Mouse (Mus musculus): Measurements from ENCODE around the gene Nup85. TPM values are rescaled to one million over a fixed set of nuclear protein-coding genes. Genes with fewer than 3 reads are reported as not detected.

The Nup85 gene
- polyA plus RNA-seq, 1 experiment from 2014 or later = 155 TPM

GRCm38 (mm10) chr11:115616893-115617292 is 52.7 kb downstream of the Nup85 start:
- H3K4me1 ChIP-seq (replicated peaks) = peaks cover 10% of the 10 kb centered on the region
- no peak for ATAC-seq
- peaks cover 15% of the 10 kb centered on the region; the same call in 1 of the 2 replicates for H3K36me3 ChIP-seq

DNA sequence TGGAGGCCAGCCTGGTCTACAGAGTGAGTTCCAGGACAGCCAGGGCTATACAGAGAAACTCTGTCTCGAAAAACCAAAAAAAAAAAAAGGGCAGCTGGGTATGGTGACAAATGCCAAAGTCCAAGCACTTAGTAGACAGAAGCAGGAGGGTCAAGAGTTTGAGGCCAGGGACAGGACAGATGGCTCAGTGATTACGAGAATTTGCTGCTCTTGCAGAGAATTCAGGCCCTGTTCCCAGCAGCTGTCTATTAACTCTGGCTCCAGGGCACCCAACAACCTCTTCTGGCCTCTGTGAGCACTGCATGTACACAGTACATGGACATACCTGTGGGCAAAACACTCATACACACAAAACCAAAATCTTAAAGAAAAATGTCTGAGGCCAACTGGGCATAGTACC is 53.8 kb downstream of the Nup85 start:
- Histone ChIP-seq H3K4me3 (replicated peaks) (no peak overlapping the region), H3K9ac (no peak overlapping the region), H3K4me1 (replicated peaks) (peaks cover 7% of the 10 kb centered on the region; the same call in 1 of the 2 replicates), H3K4me2 (replicated peaks) (no peak overlapping the region), H3K27me3 (replicated peaks) (no peaks in the 10 kb centered on the region), H3K36me3 (peaks cover 20% of the 10 kb centered on the region; the same call in 1 of the 2 replicates), H3K9me3 (no peaks in the 10 kb centered on the region), H3K27ac (no peak overlapping the region)
- WGBS = 79% methylated on average over 2 of the region's 2 CpGs
- ATAC-seq = no peak

More at GRCm38 (mm10) chr11:115616893-115617292, 52.7 kb downstream of the Nup85 start:
- H3K4me2 ChIP-seq (replicated peaks) = no peak overlapping the region
- WGBS = 83% methylated on average over 6 of the region's 6 CpGs
- no peak overlapping the region for H3K4me3 ChIP-seq (replicated peaks)
- H3K9ac ChIP-seq = no peak overlapping the region
- H3K9me3 ChIP-seq = no peaks in the 10 kb centered on the region
- no peaks in the 10 kb centered on the region for H3K27me3 ChIP-seq (replicated peaks)
- H3K27ac ChIP-seq = no peak overlapping the region

GRCm38 (mm10) chr11:115618732-115619516 is 54.7 kb downstream of the Nup85 start:
- Histone ChIP-seq H3K4me3 (replicated peaks) (no peak overlapping the region), H3K36me3 (peaks cover 21% of the 10 kb centered on the region; the same call in 1 of the 2 replicates), H3K27me3 (replicated peaks) (no peaks in the 10 kb centered on the region), H3K9ac (no peak overlapping the region), H3K27ac (no peak overlapping the region), H3K4me1 (replicated peaks) (no peaks in the 10 kb centered on the region), H3K9me3 (no peaks in the 10 kb centered on the region), H3K4me2 (replicated peaks) (no peak overlapping the region)
- ATAC-seq = no peak
- whole genome bisulfite sequencing = 91% methylated on average over 16 of the region's 16 CpGs

DNA sequence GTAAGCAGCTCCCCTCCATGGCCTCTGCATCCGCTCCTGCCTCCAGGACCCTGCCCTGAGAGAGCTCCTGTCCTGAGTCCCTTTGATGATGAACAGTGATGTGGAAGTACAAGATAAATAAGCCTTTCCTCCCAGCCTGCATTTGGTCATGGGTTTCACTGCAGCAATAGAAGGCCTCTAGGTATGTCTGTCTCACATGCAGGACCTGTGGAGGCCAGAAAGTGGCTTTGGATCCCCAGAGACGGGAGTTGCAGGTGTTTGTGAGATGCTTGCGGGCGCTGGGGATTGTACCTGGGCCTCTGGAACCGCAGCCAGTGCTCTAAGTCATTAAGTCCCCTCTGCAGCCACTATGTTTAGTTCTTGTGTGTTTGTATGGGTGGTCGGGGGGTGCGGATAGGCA is 55.7 kb downstream of the Nup85 start:
- 93% methylated on average over 7 of the region's 7 CpGs for WGBS
- ATAC-seq = no peak
- Histone ChIP-seq H3K36me3 (peaks cover 21% of the 10 kb centered on the region; the same call in 1 of the 2 replicates), H3K4me2 (replicated peaks) (no peak overlapping the region), H3K27me3 (replicated peaks) (no peaks in the 10 kb centered on the region), H3K9me3 (no peaks in the 10 kb centered on the region), H3K4me1 (replicated peaks) (no peaks in the 10 kb centered on the region), H3K27ac (no peak overlapping the region), H3K4me3 (replicated peaks) (no peak overlapping the region), H3K9ac (no peak overlapping the region)

GRCm38 (mm10) chr11:115623487-115624070 is 59.3 kb downstream of the Nup85 start:
- Histone ChIP-seq H3K27ac (no peak overlapping the region), H3K27me3 (replicated peaks) (no peaks in the 10 kb centered on the region), H3K36me3 (peaks cover 21% of the 10 kb centered on the region; the same call in 1 of the 2 replicates), H3K4me2 (replicated peaks) (no peak overlapping the region), H3K4me3 (replicated peaks) (no peak overlapping the region), H3K9ac (no peak overlapping the region), H3K9me3 (no peaks in the 10 kb centered on the region), H3K4me1 (replicated peaks) (peaks cover 6% of the 10 kb centered on the region; the same call in 1 of the 2 replicates)
- 70% methylated on average over 9 of the region's 9 CpGs for WGBS
- no peak for ATAC-seq

DNA sequence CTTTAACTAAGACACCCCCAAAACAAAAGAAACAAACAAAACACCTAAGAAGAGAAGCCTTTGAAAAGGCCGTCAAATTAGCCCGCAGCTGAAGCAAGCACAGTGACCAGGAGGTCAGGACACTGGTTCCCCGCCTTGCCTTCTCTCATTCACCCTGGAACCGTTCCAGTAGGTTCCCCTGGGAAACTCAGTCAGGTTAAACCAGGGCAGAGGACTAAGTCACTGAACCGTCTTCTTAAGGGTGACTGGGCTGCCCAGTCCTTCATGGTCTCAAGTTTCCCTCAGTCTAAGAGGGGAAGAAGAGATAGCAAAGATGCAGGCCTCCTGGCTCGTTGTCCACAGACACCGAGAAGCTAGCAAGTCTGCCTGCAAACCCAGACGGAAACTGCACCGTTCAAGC is 61.6 kb downstream of the Nup85 start:
- WGBS = 83% methylated on average over 9 of the region's 9 CpGs
- no peaks in the 10 kb centered on the region for H3K27me3 ChIP-seq (replicated peaks)
- peaks cover 12% of the 10 kb centered on the region; the same call in 1 of the 2 replicates for H3K36me3 ChIP-seq
- peaks cover 6% of the 10 kb centered on the region; the same call in 1 of the 2 replicates for H3K4me1 ChIP-seq (replicated peaks)
- ATAC-seq = no peak
- H3K9me3 ChIP-seq = no peaks in the 10 kb centered on the region
- H3K4me3 ChIP-seq (replicated peaks) = no peak overlapping the region
- H3K9ac ChIP-seq = no peak overlapping the region
- H3K27ac ChIP-seq = no peak overlapping the region
- no peak overlapping the region for H3K4me2 ChIP-seq (replicated peaks)

DNA sequence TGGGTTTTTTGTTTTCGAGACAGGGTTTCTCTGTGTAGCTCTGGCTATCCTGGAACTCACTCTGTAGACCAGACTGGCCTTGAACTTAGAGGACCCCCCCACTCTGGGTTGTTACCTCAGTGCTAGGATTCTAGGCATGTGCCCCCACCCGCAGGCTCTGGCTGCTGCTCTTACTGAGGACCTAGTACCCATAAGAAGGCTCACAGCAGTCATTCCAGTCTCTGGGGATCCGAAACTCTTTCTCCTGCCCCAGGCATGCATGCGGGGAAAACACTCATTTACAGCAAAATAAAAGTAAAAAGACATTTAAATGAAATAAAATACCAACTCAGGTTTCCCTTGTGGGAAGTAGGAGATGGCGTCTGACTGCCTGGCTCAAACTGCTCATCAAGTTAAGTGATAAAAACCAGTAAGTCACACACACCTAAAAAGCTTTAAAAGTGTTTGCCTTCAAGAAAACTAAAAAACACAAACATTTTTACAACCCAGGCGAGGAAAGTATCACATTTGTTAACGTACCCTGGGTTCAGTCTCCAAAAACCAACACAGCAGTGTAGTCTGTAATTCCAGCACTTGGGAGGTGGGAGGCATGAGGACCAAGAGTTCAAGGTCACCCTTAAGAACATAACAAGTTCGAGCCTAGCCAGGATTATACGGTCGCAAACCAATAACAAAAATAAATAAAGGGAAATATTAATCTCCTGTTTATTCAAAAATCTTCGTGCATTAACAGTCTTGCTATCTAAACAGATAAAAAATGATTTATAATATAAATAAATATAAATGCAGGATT is 62.8 kb downstream of the Nup85 start:
- no peak for ATAC-seq
- Histone ChIP-seq H3K9me3 (no peaks in the 10 kb centered on the region), H3K9ac (peak overlapping the region; percentile 64), H3K4me3 (replicated peaks) (peak overlapping the region; percentile 70), H3K4me1 (replicated peaks) (peaks cover 6% of the 10 kb centered on the region; the same call in 1 of the 2 replicates), H3K27ac (peak overlapping the region; percentile 67; the same call in 1 of the 2 replicates), H3K27me3 (replicated peaks) (no peaks in the 10 kb centered on the region), H3K36me3 (peaks cover 6% of the 10 kb centered on the region; the same call in 1 of the 2 replicates), H3K4me2 (replicated peaks) (peak overlapping the region; percentile 85)
- WGBS = 46% methylated on average over 11 of the region's 11 CpGs

GRCm38 (mm10) chr11:115627705-115628464 is 63.7 kb downstream of the Nup85 start, which contains the start of gene Slc25a19:
TSS of gene Slc25a19 (minus strand) at chr11:115628295.
- peak within 1 kb of the TSS; percentile 70 for H3K4me3 ChIP-seq (replicated peaks)
- ATAC-seq = peak; percentile 99
- WGBS = under 1% methylated on average over 47 of the region's 47 CpGs
- H3K4me1 ChIP-seq (replicated peaks) = peaks cover 6% of the 10 kb centered on the region; the same call in 1 of the 2 replicates
- H3K27me3 ChIP-seq (replicated peaks) = no peaks in the 10 kb centered on the region
- peak within 1 kb of the TSS; percentile 85 for H3K4me2 ChIP-seq (replicated peaks)
- no peaks in the 10 kb centered on the region for H3K9me3 ChIP-seq
- 0 out of 2 replicates have a peak, but pooled peaks cover 2% of the 10 kb centered on the region for H3K36me3 ChIP-seq
- peak within 1 kb of the TSS; percentile 64 for H3K9ac ChIP-seq
- H3K27ac ChIP-seq = peak within 1 kb of the TSS; percentile 67

GRCm38 (mm10) chr11:115628465-115629101 is 64.3 kb downstream of the Nup85 start:
- no peak overlapping the region for H3K27ac ChIP-seq
- peak overlapping the region; percentile 53 for H3K4me2 ChIP-seq (replicated peaks)
- no peaks in the 10 kb centered on the region for H3K9me3 ChIP-seq
- no peaks in the 10 kb centered on the region for H3K36me3 ChIP-seq
- 50% methylated on average over 13 of the region's 13 CpGs for WGBS
- H3K4me1 ChIP-seq (replicated peaks) = peaks cover 6% of the 10 kb centered on the region; the same call in 1 of the 2 replicates
- no peaks in the 10 kb centered on the region for H3K27me3 ChIP-seq (replicated peaks)
- peak overlapping the region; percentile 70 for H3K4me3 ChIP-seq (replicated peaks)
- peak; percentile 27 for ATAC-seq
- H3K9ac ChIP-seq = no peak overlapping the region

DNA sequence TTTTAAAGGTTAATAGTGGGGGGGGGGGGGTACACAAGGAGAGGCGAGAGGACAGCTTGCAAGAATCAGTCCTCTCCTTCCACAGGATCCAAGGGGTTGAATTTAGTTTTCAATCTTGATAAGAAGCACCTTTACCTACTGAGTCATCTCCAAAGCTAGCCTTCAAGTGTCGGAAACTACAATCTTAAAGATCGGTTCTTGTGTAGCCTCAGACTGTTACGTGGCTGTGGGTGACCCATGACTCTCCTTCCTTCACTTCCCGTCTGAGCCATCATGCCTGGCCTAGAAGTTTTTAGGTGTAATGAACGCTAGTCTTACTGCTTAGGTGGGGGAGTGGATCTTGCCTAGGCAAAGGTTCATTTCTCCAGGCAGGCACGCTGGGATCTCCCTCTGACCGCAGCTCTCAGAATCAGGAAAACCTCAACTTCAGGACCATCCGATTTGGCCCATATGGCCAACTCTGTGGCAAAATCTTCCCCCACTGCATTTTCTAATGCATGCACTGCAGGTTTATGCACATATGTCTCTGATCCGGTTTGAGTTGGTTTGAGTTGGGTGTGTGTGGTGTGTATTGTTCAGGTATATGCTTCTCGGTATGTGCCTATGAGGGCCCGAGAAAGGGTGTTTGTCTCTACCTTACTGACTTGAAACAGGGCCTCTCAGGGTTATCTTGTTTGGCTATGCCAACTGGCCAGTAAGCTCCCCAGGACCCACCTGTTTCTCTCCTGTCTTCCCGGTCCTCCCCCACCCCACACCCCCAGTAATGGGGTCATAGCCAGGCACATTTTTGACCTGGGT is 65.7 kb downstream of the Nup85 start:
- 86% methylated on average over 13 of the region's 13 CpGs for WGBS
- Histone ChIP-seq H3K4me1 (replicated peaks) (peaks cover 6% of the 10 kb centered on the region; the same call in 1 of the 2 replicates), H3K4me3 (replicated peaks) (no peak overlapping the region), H3K4me2 (replicated peaks) (no peak overlapping the region), H3K27me3 (replicated peaks) (no peaks in the 10 kb centered on the region), H3K27ac (no peak overlapping the region), H3K9ac (no peak overlapping the region), H3K36me3 (no peaks in the 10 kb centered on the region), H3K9me3 (no peaks in the 10 kb centered on the region)
- no peak for ATAC-seq
